Mouse (Mus musculus) stomach, postnatal 0 days (tissue): ENCODE measurements at regions not wholly inside any gene's neighbourhood (a gene's known extent, or its start where the extent isn't known, plus 50 kb on each side); places are given as distances from the start of the nearest gene placed in this dataset.

Source experiments
- CTCF ChIP-seq: IDR thresholded peaks from 2 replicates; pipeline ENCODE4 v1.5.1; 2016; ENCODE audit warnings: antibody characterized with exemption, low read depth, mild to moderate bottlenecking, moderate library complexity
- EP300 ChIP-seq: optimal IDR thresholded peaks from 2 replicates; pipeline ENCODE3; 2016; ENCODE audit warnings: antibody characterized with exemption

DNA sequence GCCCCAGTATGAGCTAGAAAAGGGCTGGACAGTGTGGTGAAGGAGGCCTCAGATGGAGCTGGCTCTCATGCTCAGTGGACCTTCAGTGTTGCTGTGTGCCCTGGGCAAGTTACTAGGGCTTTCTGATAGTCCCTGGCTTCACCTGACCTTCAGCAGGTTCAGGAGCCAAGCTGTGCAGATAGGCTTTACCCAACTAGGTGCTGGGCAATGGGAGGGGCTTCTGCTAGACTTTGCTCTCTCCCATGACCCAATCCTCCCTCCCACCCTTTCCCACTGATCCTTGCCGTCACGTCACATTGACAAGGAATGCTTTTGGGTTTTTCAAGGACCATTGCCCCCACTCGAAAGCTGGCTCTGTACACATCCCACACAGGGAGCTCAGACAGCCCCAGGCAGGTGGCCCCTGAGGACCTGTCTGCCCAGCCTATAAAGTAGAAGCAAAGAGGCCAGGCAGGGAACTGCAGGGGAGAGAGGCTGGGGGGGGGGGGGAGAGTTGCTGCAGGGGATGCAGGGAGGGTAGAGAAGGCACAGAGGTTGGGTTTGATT, 57.5 kb upstream of the Wnt11 start:
- TF ChIP-seq CTCF (no peak), EP300 (no peak)
